Mouse (Mus musculus) adrenal gland (tissue): ENCODE results near the gene Mapkap1.

Experiments
- intact Hi-C: fragments of 180-260 bp; cut with DNase I; formaldehyde crosslinking; loops from one replicate; pipeline ENCODE4 v1.15.1; 2025
- long read RNA-seq, 2 experiments: library from polyadenylated mRNA; unstranded; transcript quantifications; one replicate each; pipeline ENCODE4 v2.0.0; 2020; ENCODE audit warnings: borderline replicate concordance in 1 of 2; ENCODE audit not compliant: insufficient replicate concordance in 1 of 2

Gene Mapkap1
- long read RNA-seq, experiment 1, transcript Mapkap1-209 (12 exons, 3,111 nt): major isoform, 16 of 49 reads
- long read RNA-seq, experiment 1, partial matches to known transcripts: 20 of 49 reads
- long read RNA-seq, experiment 1, other reads (novel, unspliced or antisense): 9 of 49 reads
- long read RNA-seq, experiment 2, transcript Mapkap1-209 (12 exons, 3,111 nt): major isoform, 13 of 54 reads
- long read RNA-seq, experiment 2, partial matches to known transcripts: 23 of 54 reads
- long read RNA-seq, experiment 2, other reads (novel, unspliced or antisense): 13 of 54 reads

GRCm38 (mm10) chr2:34406601-34407464, at the start of gene Mapkap1:
TSS of gene Mapkap1 (plus strand) at chr2:34406771.
- intact Hi-C loops: loop anchor here (5.0 kb wide), 1 partner anchor 35 kb away; the partner anchor contains the start of gene Pbx3

GRCm38 (mm10) chr2:34363678-34364077, 42.9 kb upstream of the Mapkap1 start:
- intact Hi-C loops: no loop called here

- intact Hi-C loops: no loop called here
Observed at GRCm38 (mm10) chr2:34367024-34367423, 39.5 kb upstream of the Mapkap1 start.

- intact Hi-C loops: no loop called here
Observed at GRCm38 (mm10) chr2:34368396-34368795, 38.2 kb upstream of the Mapkap1 start.

- intact Hi-C loops: loop anchor here (5.0 to 10.0 kb wide), 3 partner anchors 37 to 264 kb away; partner anchors contain the start of gene Mapkap1
Observed at GRCm38 (mm10) chr2:34370349-34370724, 36.2 kb upstream of the Mapkap1 start.

DNA sequence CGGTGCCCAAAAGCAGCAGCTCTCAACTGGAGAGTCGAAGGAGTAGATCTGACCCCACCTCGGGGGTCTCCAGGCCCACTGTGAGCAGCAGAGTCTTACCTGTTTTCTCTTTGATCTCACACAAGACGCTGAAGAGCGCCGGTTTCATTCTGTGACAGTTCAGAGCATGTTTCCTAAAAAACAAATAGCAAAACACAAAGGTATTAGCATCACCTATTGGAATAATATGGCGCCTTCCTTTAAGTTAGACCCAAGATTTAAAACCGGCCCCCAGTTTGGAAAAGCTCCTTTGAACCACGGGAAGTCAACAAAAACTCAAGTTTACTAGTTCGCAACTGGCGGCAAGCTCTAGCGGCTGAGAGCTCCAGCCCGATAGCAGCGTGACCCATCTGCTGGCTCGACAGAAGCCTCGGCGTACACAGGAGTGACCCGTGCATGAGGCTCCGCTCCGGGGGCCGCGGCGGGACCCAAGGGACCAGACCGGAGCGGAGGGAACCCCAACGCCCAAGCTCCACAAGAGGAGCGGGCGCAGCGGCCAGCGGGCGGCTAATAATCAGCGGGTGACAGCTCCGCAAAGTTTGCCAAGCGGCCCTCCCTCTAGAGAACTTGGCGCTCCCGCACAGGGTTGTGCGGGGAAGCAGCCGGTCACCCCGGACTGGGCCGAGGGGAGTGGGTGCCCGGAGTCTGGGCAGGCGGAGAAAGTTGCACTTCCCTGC, 35.7 kb upstream of the Mapkap1 start:
- intact Hi-C loops: loop anchor here (5.0 to 10.0 kb wide), 3 partner anchors 36 to 264 kb away; partner anchors contain the start of gene Mapkap1

- intact Hi-C loops: loop anchor here (5.0 to 10.0 kb wide), 3 partner anchors 36 to 263 kb away; partner anchors contain the start of gene Mapkap1
Observed at GRCm38 (mm10) chr2:34371441-34372304, 34.9 kb upstream of the Mapkap1 start.

DNA sequence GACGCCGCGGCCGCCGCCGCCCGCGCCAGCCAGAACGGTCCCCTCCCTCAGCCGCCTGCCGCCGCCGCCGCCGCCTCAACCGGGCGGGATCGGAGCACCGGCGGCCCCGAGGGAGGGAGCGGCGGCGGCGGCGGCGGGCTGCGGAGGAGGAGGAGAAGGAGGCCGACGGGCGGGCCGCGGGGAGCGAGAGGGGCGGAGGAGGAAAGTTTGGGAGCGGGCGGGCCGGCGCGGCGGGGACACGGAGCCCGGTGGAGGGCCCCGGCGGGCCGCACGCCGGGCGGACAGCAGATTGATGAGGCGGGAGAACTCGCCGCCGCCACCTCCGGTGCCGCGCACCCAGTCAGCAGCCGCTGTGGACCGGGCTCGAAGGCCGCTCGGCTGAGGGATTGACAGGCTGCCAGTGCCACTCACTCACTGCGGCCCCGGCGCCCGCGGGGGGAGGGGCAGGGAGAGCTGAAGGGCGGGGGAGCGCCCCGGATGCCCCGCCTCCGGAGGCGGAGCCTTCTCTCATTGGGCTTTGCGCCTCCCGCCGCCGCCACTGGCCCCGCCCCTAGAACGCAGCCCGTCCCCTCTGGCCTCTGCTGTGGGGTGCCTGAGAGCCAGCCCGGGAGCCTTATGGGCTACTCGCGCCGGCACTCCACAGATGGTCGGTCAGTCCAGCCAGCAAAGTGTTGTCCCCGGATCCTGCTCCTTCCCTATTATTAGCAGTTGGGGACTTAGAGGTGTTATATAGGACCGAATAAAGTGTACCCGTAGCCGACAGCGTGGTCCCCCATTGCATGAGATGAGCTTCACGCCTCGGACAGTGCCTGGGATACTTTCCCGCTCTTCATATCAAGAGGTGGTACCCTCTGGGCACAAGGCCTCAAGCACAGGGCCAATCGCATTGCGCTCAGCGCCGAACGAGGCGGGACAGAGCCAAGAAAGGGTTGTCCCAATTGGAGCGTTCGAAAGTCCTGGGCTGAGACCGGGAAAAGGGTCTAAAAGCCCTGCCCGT, 34.0 kb upstream of the Mapkap1 start, which contains the start of gene Pbx3:
Gene Pbx3, minus strand, starts transcription at position 838 of the 997 bp plus-strand sequence.
- intact Hi-C loops: loop anchor here (5.0 to 10.0 kb wide), 3 partner anchors 35 to 262 kb away; partner anchors contain the start of gene Mapkap1

DNA sequence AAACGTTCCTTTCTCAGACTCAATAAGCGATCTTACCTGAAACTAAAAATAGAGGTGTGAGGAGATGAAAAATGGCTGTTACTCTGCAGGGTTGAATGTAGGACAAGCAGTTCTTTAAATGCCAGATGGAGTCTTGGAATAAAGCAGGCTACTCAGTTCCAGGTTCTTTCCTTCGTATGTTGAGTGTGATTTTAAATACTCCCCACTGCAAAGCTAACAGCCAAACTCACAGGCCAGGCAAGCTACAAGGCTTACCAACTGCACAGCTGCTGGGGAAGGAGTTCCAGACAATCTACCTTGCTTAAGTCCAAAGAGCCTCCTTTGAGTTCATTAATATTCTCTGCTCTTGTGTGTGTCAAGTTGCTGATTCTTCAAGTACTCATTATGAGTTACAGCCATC, 32.7 kb upstream of the Mapkap1 start:
- intact Hi-C loops: loop anchor here (5.0 to 10.0 kb wide), 3 partner anchors 33 to 261 kb away; partner anchors contain the start of gene Mapkap1

DNA sequence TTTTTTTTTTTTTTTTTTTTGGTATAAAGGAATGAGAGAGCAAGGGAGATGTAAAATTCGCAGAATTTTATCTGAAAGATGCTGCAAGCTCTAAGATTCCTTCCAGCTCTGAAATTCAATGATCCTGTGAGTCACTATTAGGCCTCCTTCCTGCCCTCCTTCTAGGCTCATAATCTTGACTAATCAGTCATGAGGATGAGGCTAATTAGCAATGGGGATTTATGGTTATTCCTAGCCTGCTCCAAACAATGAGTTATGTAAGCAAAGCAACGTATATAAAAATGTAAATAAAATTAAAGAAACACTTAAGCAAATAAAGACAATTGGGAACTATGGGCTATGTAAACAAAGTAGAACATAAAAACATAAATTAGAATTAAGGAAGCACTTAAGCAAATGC, 32.2 kb upstream of the Mapkap1 start:
- intact Hi-C loops: loop anchor here (5.0 to 10.0 kb wide), 3 partner anchors 33 to 260 kb away; partner anchors contain the start of gene Mapkap1

DNA sequence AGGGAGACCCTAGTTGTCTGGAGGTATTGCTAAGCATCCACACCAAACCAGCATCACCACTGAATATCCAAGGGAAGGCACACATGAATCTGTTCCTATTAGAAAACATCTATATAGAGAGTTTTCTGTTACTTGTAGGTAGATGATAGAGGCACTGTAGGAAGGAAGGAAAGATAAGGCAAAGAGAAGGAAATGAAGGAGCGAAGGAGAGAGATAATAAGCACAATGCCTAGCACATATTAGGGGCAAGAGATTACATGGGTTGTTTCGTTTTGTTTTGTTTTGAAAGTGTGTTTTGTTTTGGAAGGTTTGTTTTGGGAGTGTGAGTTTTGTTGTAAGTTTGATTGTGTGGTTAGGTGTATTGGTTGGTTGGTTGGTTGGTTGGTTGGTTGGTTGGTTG, 27.6 kb upstream of the Mapkap1 start:
- intact Hi-C loops: loop anchor here (10.0 kb wide), 1 partner anchor 256 kb away; no protein-coding TSS in a partner anchor

DNA sequence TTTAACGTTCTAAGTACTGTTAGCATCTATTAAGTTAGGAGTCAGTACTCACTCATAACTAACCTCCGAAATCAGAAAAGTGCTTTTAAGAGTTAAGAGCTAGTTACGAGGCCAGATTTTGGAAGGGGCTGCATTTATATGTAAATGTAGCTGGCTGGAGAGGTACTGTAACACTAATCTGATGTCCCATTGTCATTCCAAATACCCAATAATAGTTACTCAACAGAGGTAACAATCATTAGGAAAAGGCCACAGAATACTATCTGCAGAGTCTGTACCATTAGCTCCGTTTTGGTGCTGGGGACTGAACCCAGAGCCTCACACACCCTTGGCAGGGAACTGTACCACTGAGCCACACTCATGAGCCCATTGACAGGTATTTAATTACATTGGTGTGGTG, 7.0 kb upstream of the Mapkap1 start:
- intact Hi-C loops: no loop called here

- intact Hi-C loops: loop anchor here (5.0 kb wide), 1 partner anchor 35 kb away; the partner anchor contains the start of gene Pbx3
Observed at GRCm38 (mm10) chr2:34407596-34407995, 1.0 kb downstream of the Mapkap1 start.

DNA sequence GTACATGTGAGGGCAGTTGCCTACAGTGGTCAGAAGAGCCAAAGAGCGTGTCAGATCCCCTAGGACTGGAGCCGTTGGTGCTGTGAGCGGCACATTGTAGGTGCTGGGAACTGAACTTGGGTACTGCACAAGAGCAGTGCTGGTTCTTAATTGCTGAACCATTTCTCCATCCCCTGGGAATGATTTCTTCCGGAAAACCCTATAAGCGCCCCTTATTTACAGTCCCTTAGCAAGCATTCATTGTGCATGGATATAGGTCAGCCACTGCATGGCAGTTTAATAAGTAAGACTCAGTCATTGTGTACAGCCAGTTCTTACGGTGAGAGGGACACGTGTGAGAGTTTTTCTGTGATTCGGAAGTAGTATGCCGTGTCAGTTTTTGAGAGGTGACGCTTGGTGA, 1.8 kb downstream of the Mapkap1 start:
- intact Hi-C loops: loop anchor here (5.0 kb wide), 1 partner anchor 36 kb away; the partner anchor contains the start of gene Pbx3

- intact Hi-C loops: loop anchor here (5.0 kb wide), 1 partner anchor 38 kb away; the partner anchor contains the start of gene Pbx3
Observed at GRCm38 (mm10) chr2:34409741-34410340, 3.3 kb downstream of the Mapkap1 start.

GRCm38 (mm10) chr2:34420256-34420655, 13.7 kb downstream of the Mapkap1 start:
- intact Hi-C loops: no loop called here

- intact Hi-C loops: no loop called here
Observed at GRCm38 (mm10) chr2:34424186-34424585, 17.6 kb downstream of the Mapkap1 start.

GRCm38 (mm10) chr2:34425573-34426223, 19.1 kb downstream of the Mapkap1 start:
- intact Hi-C loops: no loop called here
